Mouse (Mus musculus): Measurements from ENCODE around the gene Gm3055. TPM values are rescaled to one million over a fixed set of nuclear protein-coding genes. Genes with fewer than 3 reads are reported as not detected.
A peak's percentile ranks its signal among the peaks of the same experiment; 100 is the strongest.
"Not testable (repeated sequence)": the region's sequence is repeated elsewhere in the genome, so short reads cannot be mapped to it uniquely, and the experiment has no call there.

Gene Gm3055
- total RNA-seq (2014; rRNA removed): 15.9 and 41.5 TPM in 2 replicates
- polyA plus RNA-seq (2015; fragmentation: Nextera tagmentation; extraction: Ambion mirVana): 8.7 and 9.8 TPM in 2 replicates

- H3K36me3 ChIP-seq (ENCODE audit: insufficient read depth, low read length); H3K4me1 ChIP-seq (ENCODE audit: insufficient read depth, low read length); H3K4me2 ChIP-seq (ENCODE audit: low read depth, low read length, poor library complexity, severe bottlenecking); H3K4me3 ChIP-seq (ENCODE audit: low read depth, low read length); DNase-seq (ENCODE audit: low spot score); H3K27me3 ChIP-seq (ENCODE audit: insufficient read depth, low read length); H3K9ac ChIP-seq (replicated peaks; ENCODE audit: low read length, poor library complexity, severe bottlenecking); H3K9me3 ChIP-seq (ENCODE audit: low read length); H3K27ac ChIP-seq (ENCODE audit: low read depth, low read length): not testable (repeated sequence)
- peak; percentile 98 for ATAC-seq (ENCODE audit: low FRiP score)
- no CpG with 5 or more reads among the region's 43 CpGs for WGBS
Measured at GRCm38 (mm10) chr10:81770506-81771403, at the start of gene Gm3055. Gene Gm3055, minus strand, starts transcription at chr10:81771161.

- DNase-seq (ENCODE audit: low spot score); ATAC-seq (ENCODE audit: low FRiP score); H3K4me3 ChIP-seq (ENCODE audit: low read depth, low read length); H3K27ac ChIP-seq (ENCODE audit: low read depth, low read length); H3K9me3 ChIP-seq (ENCODE audit: low read length); H3K4me1 ChIP-seq (ENCODE audit: insufficient read depth, low read length); H3K36me3 ChIP-seq (ENCODE audit: insufficient read depth, low read length); H3K4me2 ChIP-seq (ENCODE audit: low read depth, low read length, poor library complexity, severe bottlenecking); H3K27me3 ChIP-seq (ENCODE audit: insufficient read depth, low read length); H3K9ac ChIP-seq (replicated peaks; ENCODE audit: low read length, poor library complexity, severe bottlenecking): not testable (repeated sequence)
- 26% methylated on average over 10 of the region's 20 CpGs for WGBS
Measured at GRCm38 (mm10) chr10:81811899-81812298, 40.9 kb upstream of the Gm3055 start, which contains the start of gene Gm4767. Gene Gm4767, plus strand, starts transcription at chr10:81812186.

DNA sequence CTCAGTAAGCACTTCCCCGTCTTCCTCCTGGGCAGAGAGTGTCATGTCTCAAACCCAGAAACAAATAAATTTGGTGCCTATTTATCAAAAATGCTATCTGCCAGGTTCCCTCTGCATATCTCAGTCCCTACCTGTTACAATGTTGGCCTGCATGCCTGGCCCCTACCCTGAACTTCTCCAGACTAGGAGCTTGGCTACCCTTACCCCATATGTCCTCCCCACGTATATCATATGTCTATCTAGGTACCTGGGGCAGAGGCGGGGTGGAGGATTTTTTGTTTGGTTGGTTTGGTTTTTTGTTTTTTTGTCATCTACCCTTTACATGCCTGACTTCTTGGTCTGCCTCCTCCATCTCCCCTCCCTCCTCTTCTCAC, 430 bp upstream of the Gm3055 start:
- not testable (repeated sequence) for H3K36me3 ChIP-seq (ENCODE audit: insufficient read depth, low read length); DNase-seq (ENCODE audit: low spot score); H3K4me2 ChIP-seq (ENCODE audit: low read depth, low read length, poor library complexity, severe bottlenecking); H3K27ac ChIP-seq (ENCODE audit: low read depth, low read length); H3K4me3 ChIP-seq (ENCODE audit: low read depth, low read length); H3K27me3 ChIP-seq (ENCODE audit: insufficient read depth, low read length); H3K9ac ChIP-seq (replicated peaks; ENCODE audit: low read length, poor library complexity, severe bottlenecking); H3K9me3 ChIP-seq (ENCODE audit: low read length); H3K4me1 ChIP-seq (ENCODE audit: insufficient read depth, low read length)
- no CpG with 5 or more reads among the region's 3 CpGs for WGBS
- peak; percentile 42; the same call in 1 of the 2 replicates for ATAC-seq (ENCODE audit: low FRiP score)

GRCm38 (mm10) chr10:81704531-81705301, 66.2 kb downstream of the Gm3055 start, which contains the start of gene Zfp433:
Gene Zfp433, plus strand, starts transcription at chr10:81704825.
- H3K4me1 ChIP-seq (ENCODE audit: insufficient read depth, low read length); H3K4me3 ChIP-seq (ENCODE audit: low read depth, low read length); DNase-seq (ENCODE audit: low spot score); H3K36me3 ChIP-seq (ENCODE audit: insufficient read depth, low read length); H3K27ac ChIP-seq (ENCODE audit: low read depth, low read length); H3K9me3 ChIP-seq (ENCODE audit: low read length); H3K4me2 ChIP-seq (ENCODE audit: low read depth, low read length, poor library complexity, severe bottlenecking); H3K9ac ChIP-seq (replicated peaks; ENCODE audit: low read length, poor library complexity, severe bottlenecking); H3K27me3 ChIP-seq (ENCODE audit: insufficient read depth, low read length): not testable (repeated sequence)
- WGBS: no CpG with 5 or more reads among the region's 46 CpGs
- peak; percentile 100 for ATAC-seq (ENCODE audit: low FRiP score)

Other genes with a start within 250 kb of the Gm3055 start
- 0.94 and 2.1 TPM in 2 replicates for gene Gna15, start 246.9 kb downstream of the Gm3055 start, total RNA-seq (2014; rRNA removed)
- 1.1 and 1.2 TPM in 2 replicates for gene Gna15, start 246.9 kb downstream of the Gm3055 start, polyA plus RNA-seq (2015; fragmentation: Nextera tagmentation; extraction: Ambion mirVana)
- 108 and 130 TPM in 2 replicates for gene Gna11, start 226.0 kb downstream of the Gm3055 start, total RNA-seq (2014; rRNA removed)
- 107 and 108 TPM in 2 replicates for gene Gna11, start 226.0 kb downstream of the Gm3055 start, polyA plus RNA-seq (2015; fragmentation: Nextera tagmentation; extraction: Ambion mirVana)
- 539 and 662 TPM in 2 replicates for gene Aes, start 211.7 kb downstream of the Gm3055 start, total RNA-seq (2014; rRNA removed)
- 805 and 854 TPM in 2 replicates for gene Aes, start 211.7 kb downstream of the Gm3055 start, polyA plus RNA-seq (2015; fragmentation: Nextera tagmentation; extraction: Ambion mirVana)
- 31.2 and 35.6 TPM in 2 replicates for gene Tle2, start 196.6 kb downstream of the Gm3055 start, total RNA-seq (2014; rRNA removed)
- gene Tle2, start 196.6 kb downstream of the Gm3055 start, polyA plus RNA-seq (2015; fragmentation: Nextera tagmentation; extraction: Ambion mirVana): 56.8 and 57.3 TPM in 2 replicates
- 8.4 and 13.3 TPM in 2 replicates for gene Tle6, start 170.1 kb downstream of the Gm3055 start, total RNA-seq (2014; rRNA removed)
- 4.7 and 7.5 TPM in 2 replicates for gene Tle6, start 170.1 kb downstream of the Gm3055 start, polyA plus RNA-seq (2015; fragmentation: Nextera tagmentation; extraction: Ambion mirVana)
- gene BC025920, start 164.9 kb downstream of the Gm3055 start, total RNA-seq (2014; rRNA removed): 1.2 and 2.6 TPM in 2 replicates
- gene BC025920, start 164.9 kb downstream of the Gm3055 start, polyA plus RNA-seq (2015; fragmentation: Nextera tagmentation; extraction: Ambion mirVana): 0.80 and 1.6 TPM in 2 replicates
- 25.0 and 33.8 TPM in 2 replicates for gene Sirt6, start 143.4 kb downstream of the Gm3055 start, total RNA-seq (2014; rRNA removed)
- 41.0 and 42.6 TPM in 2 replicates for gene Sirt6, start 143.4 kb downstream of the Gm3055 start, polyA plus RNA-seq (2015; fragmentation: Nextera tagmentation; extraction: Ambion mirVana)
- 93.1 and 100 TPM in 2 replicates for gene Ankrd24, start 142.6 kb downstream of the Gm3055 start, total RNA-seq (2014; rRNA removed)
- 14.6 and 14.9 TPM in 2 replicates for gene Ankrd24, start 142.6 kb downstream of the Gm3055 start, polyA plus RNA-seq (2015; fragmentation: Nextera tagmentation; extraction: Ambion mirVana)
- 3.3 and 5.3 TPM in 2 replicates for gene Gm10778, start 122.1 kb downstream of the Gm3055 start, total RNA-seq (2014; rRNA removed)
- gene Gm10778, start 122.1 kb downstream of the Gm3055 start, polyA plus RNA-seq (2015; fragmentation: Nextera tagmentation; extraction: Ambion mirVana): 2.9 and 3.7 TPM in 2 replicates
- 12.6 and 13.0 TPM in 2 replicates for gene Zfp433, start 66.3 kb downstream of the Gm3055 start, total RNA-seq (2014; rRNA removed)
- gene Zfp433, start 66.3 kb downstream of the Gm3055 start, polyA plus RNA-seq (2015; fragmentation: Nextera tagmentation; extraction: Ambion mirVana): 9.4 and 9.8 TPM in 2 replicates
- 1.1 and 2.4 TPM in 2 replicates for gene Gm4767, start 41.0 kb upstream of the Gm3055 start, total RNA-seq (2014; rRNA removed)
- gene Gm4767, start 41.0 kb upstream of the Gm3055 start, polyA plus RNA-seq (2015; fragmentation: Nextera tagmentation; extraction: Ambion mirVana): 1.8 and 2.7 TPM in 2 replicates
- 3.2 and 7.5 TPM in 2 replicates for gene Gm32687, start 92.8 kb upstream of the Gm3055 start, total RNA-seq (2014; rRNA removed)
- gene Gm32687, start 92.8 kb upstream of the Gm3055 start, polyA plus RNA-seq (2015; fragmentation: Nextera tagmentation; extraction: Ambion mirVana): 5.8 and 6.8 TPM in 2 replicates
- 4.9 and 6.6 TPM in 2 replicates for gene Zfp781, start 159.3 kb upstream of the Gm3055 start, total RNA-seq (2014; rRNA removed)
- gene Zfp781, start 159.3 kb upstream of the Gm3055 start, polyA plus RNA-seq (2015; fragmentation: Nextera tagmentation; extraction: Ambion mirVana): 3.4 and 4.3 TPM in 2 replicates